Mouse (Mus musculus): ENCODE data around the gene Slc36a3.

DNA sequence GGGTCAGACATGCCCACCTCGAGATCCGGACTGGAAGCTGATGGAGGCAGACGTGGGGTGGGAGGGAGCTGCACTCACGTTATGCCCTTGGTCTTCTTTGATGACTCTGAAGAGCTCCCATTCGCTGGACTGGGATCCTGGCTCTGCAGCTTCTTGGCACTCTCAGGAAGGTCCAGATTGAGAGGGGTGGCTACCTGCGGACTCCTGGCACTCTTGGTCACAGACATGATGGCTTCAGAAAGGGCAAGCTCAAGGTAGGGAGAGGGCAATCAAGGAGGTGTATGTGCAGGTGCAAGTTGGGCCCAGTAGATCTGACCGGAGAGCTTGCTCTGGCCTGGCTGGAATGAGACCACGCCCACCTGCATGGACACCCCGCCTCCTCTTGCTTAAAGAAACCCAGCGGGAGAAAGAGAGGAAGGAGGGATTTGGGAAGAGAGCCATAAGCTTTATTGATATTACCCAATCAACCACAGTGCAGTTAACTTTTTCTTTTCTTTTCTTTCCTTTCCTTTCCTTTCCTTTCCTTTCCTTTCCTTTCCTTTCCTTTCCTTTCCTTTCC, 33.3 kb upstream of the Slc36a3 start, which contains the start of gene Slc36a2:
- TF ChIP-seq CTCF (IDR thresholded peaks at IDR 0.05; ENCODE audit: extremely low read depth, insufficient read length, insufficient replicate concordance, low read depth, low read length) (no peak), POLR2A (IDR thresholded peaks at IDR 0.05; ENCODE audit: low read depth, low read length) (no peak)

Data from small intestine, adult 2 months (tissue).